Mouse (Mus musculus): ENCODE results near the gene Rnf157.
"Not testable (repeated sequence)": the region's sequence is repeated elsewhere in the genome, so short reads cannot be mapped to it uniquely, and the experiment has no call there.

Rnf157 gene

GRCm38 (mm10) chr11:116383070-116383469, 29.8 kb downstream of the Rnf157 start:
- not testable (repeated sequence) for DNase-seq (ENCODE audit: low spot score in 2 of 2)

GRCm38 (mm10) chr11:116380767-116381166, 32.1 kb downstream of the Rnf157 start:
- DNase-seq (ENCODE audit: low spot score in 2 of 2), result no peak

- DNase-seq (ENCODE audit: low spot score in 2 of 2), result no peak
Observed at GRCm38 (mm10) chr11:116379530-116379929, 33.3 kb downstream of the Rnf157 start.

- DNase-seq (ENCODE audit: low spot score in 2 of 2), result no peak
Observed at GRCm38 (mm10) chr11:116376945-116377661, 35.7 kb downstream of the Rnf157 start.

GRCm38 (mm10) chr11:116371894-116372450, 40.9 kb downstream of the Rnf157 start:
- DNase-seq (ENCODE audit: low spot score in 2 of 2), result no peak

GRCm38 (mm10) chr11:116369633-116370032, 43.2 kb downstream of the Rnf157 start:
- no peak for DNase-seq (ENCODE audit: low spot score in 2 of 2)

GRCm38 (mm10) chr11:116369051-116369450, 43.8 kb downstream of the Rnf157 start:
- DNase-seq (ENCODE audit: low spot score in 2 of 2), result no peak

- peak; percentile 36 to 79 for DNase-seq (ENCODE audit: low spot score in 2 of 2)
Observed at GRCm38 (mm10) chr11:116368116-116368515, 44.7 kb downstream of the Rnf157 start.

- DNase-seq (ENCODE audit: low spot score in 2 of 2), result no peak
Observed at GRCm38 (mm10) chr11:116366647-116367046, 46.2 kb downstream of the Rnf157 start.

GRCm38 (mm10) chr11:116366124-116366523, 46.7 kb downstream of the Rnf157 start:
- DNase-seq (ENCODE audit: low spot score in 2 of 2), result no peak

- no peak for DNase-seq (ENCODE audit: low spot score in 2 of 2)
Observed at GRCm38 (mm10) chr11:116365432-116365831, 47.4 kb downstream of the Rnf157 start.

GRCm38 (mm10) chr11:116362015-116362414, 50.8 kb downstream of the Rnf157 start:
- no peak for DNase-seq (ENCODE audit: low spot score in 2 of 2)

- not testable (repeated sequence) for DNase-seq (ENCODE audit: low spot score in 2 of 2)
Observed at GRCm38 (mm10) chr11:116360915-116361314, 51.9 kb downstream of the Rnf157 start.

- DNase-seq (ENCODE audit: low spot score in 2 of 2), result no peak
Observed at GRCm38 (mm10) chr11:116359652-116360051, 53.2 kb downstream of the Rnf157 start.

GRCm38 (mm10) chr11:116358926-116359637, 53.8 kb downstream of the Rnf157 start:
- no peak for DNase-seq (ENCODE audit: low spot score in 2 of 2)

GRCm38 (mm10) chr11:116354521-116354920, 58.3 kb downstream of the Rnf157 start:
- DNase-seq (ENCODE audit: low spot score in 2 of 2), result no peak

- no peak for DNase-seq (ENCODE audit: low spot score in 2 of 2)
Observed at GRCm38 (mm10) chr11:116353535-116353934, 59.3 kb downstream of the Rnf157 start.

GRCm38 (mm10) chr11:116351294-116351693, 61.5 kb downstream of the Rnf157 start:
- DNase-seq (ENCODE audit: low spot score in 2 of 2), result no peak

- no peak for DNase-seq (ENCODE audit: low spot score in 2 of 2)
Observed at GRCm38 (mm10) chr11:116347955-116348354, 64.9 kb downstream of the Rnf157 start.

- no peak for DNase-seq (ENCODE audit: low spot score in 2 of 2)
Observed at GRCm38 (mm10) chr11:116347012-116347411, 65.8 kb downstream of the Rnf157 start.

GRCm38 (mm10) chr11:116342069-116342791, 70.6 kb downstream of the Rnf157 start:
- no peak for DNase-seq (ENCODE audit: low spot score in 2 of 2)

GRCm38 (mm10) chr11:116337531-116337930, 75.3 kb downstream of the Rnf157 start:
- no peak for DNase-seq (ENCODE audit: low spot score in 2 of 2)
